Mouse (Mus musculus): ENCODE measurements around the gene Kcnmb2. TPM values are rescaled to one million over a fixed set of nuclear protein-coding genes. Genes with fewer than 3 reads are reported as not detected.

The Kcnmb2 gene
- total and polyA plus RNA-seq, 3 experiments: not detected

DNA sequence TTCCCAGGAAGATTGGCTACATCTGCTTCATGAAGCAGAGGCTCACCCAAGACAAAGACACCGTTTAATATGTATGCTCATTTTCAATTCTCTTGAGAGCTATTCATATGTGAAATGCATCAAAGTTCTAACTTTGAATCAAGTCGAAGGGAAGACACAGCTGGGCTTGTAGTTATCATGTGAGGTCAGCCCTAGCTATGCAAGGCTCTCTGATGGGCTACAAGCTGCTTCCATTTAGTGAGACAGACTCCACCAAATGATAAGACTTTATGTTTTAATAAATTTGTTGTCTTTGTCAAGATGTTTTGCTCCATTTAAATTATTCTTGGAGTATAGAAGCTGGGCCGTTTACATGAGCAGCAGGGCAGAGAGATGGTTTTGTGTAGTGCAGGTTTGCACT, 58.9 kb downstream of the Kcnmb2 start:
- no peak overlapping the region for H3K27ac ChIP-seq (ENCODE audit: insufficient read depth, low read depth)
- no peaks in the 10 kb centered on the region for H3K9me3 ChIP-seq (replicated peaks; ENCODE audit: low read length)
- H3K4me3 ChIP-seq (replicated peaks in 1 of 3; ENCODE audit: low read depth in 2 of 3, low read length in 2 of 3, poor library complexity in 1 of 3): no peak overlapping the region
- DNase-seq (ENCODE audit: extremely low read depth): no peak
- in situ Hi-C loops (cut with MboI; ENCODE audit: low pct_ligation_motif_present, low pct_unique_long_range_greater_than_20kb, low sequenced_read_pairs) (no loop called here), dilution Hi-C loops (cut with MboI; ENCODE audit: extremely low pct_ligation_motif_present, extremely low pct_unique_long_range_greater_than_20kb, low sequenced_read_pairs) (no loop called here)
- H3K27me3 ChIP-seq (replicated peaks): no peaks in the 10 kb centered on the region
- TF ChIP-seq ELF1 (IDR thresholded peaks at IDR 0.05; ENCODE audit: low read depth, low read length) (no peak), MEF2A (IDR thresholded peaks at IDR 0.05; ENCODE audit: borderline replicate concordance, low read depth, low read length) (no peak), E2F4 (IDR thresholded peaks at IDR 0.05; ENCODE audit: insufficient replicate concordance, low read depth, low read length) (no peak), CHD2 (IDR thresholded peaks at IDR 0.05; ENCODE audit: low read length) (no peak), MAFK (IDR thresholded peaks at IDR 0.05; ENCODE audit: insufficient replicate concordance, low read length) (no peak), USF1 (IDR thresholded peaks at IDR 0.05; ENCODE audit: low read depth, low read length) (no peak), RAD21 (IDR thresholded peaks at IDR 0.05; ENCODE audit: low read depth, low read length) (no peak), GABPA (IDR thresholded peaks at IDR 0.05; ENCODE audit: insufficient replicate concordance, low read depth, low read length) (no peak), HCFC1 (IDR thresholded peaks at IDR 0.05; ENCODE audit: low read depth, low read length) (no peak), MXI1 (IDR thresholded peaks at IDR 0.05; ENCODE audit: low read depth, low read length) (no peak), CTCF (conservative IDR thresholded peaks at IDR 0.05 in 1 of 2, IDR thresholded peaks at IDR 0.05 in 1 of 2; ENCODE audit: low read depth in 2 of 2, low read length in 2 of 2) (no peak), USF2 (conservative IDR thresholded peaks at IDR 0.05; ENCODE audit: low read depth, low read length) (no peak), KAT2A (IDR thresholded peaks at IDR 0.05; ENCODE audit: insufficient replicate concordance, low read length) (no peak), ZNF384 (IDR thresholded peaks at IDR 0.05; ENCODE audit: low read depth, low read length) (no peak), SIN3A (IDR thresholded peaks at IDR 0.05; ENCODE audit: low read length) (no peak), MAX (IDR thresholded peaks at IDR 0.05; ENCODE audit: low read length) (no peak), CHD1 (IDR thresholded peaks at IDR 0.05; ENCODE audit: low read depth, low read length) (no peak), UBTF (IDR thresholded peaks at IDR 0.05; ENCODE audit: low read depth, low read length) (no peak), SMC3 (IDR thresholded peaks at IDR 0.05; ENCODE audit: low read depth, low read length) (no peak), POLR2AphosphoS2 (IDR thresholded peaks at IDR 0.05; ENCODE audit: low read depth, low read length) (no peak)
- H3K4me2 ChIP-seq (ENCODE audit: insufficient read depth, low read depth, poor library complexity, severe bottlenecking): no peak overlapping the region
- no peak overlapping the region for H3K9ac ChIP-seq (ENCODE audit: insufficient read depth, low read depth)
- H3K4me1 ChIP-seq (ENCODE audit: control insufficient read depth in 1 of 2, insufficient read depth in 2 of 2): peaks cover 0 to 8% of the 10 kb centered on the region in 2 experiments; a peak in 2 of 4 replicates
- no peaks in the 10 kb centered on the region for H3K79me2 ChIP-seq (replicated peaks; ENCODE audit: control insufficient read depth, extremely low read depth, insufficient read depth, poor library complexity, severe bottlenecking)
- H3K36me3 ChIP-seq (replicated peaks in 1 of 2; ENCODE audit: control insufficient read depth in 1 of 2, insufficient read depth in 1 of 2, low read length in 1 of 2): no peaks in the 10 kb centered on the region

GRCm38 (mm10) chr3:31963076-31963475, 60.8 kb downstream of the Kcnmb2 start:
- Histone ChIP-seq H3K27ac (ENCODE audit: insufficient read depth, low read depth) (no peak overlapping the region), H3K9me3 (replicated peaks; ENCODE audit: low read length) (no peaks in the 10 kb centered on the region), H3K36me3 (replicated peaks in 1 of 2; ENCODE audit: control insufficient read depth in 1 of 2, insufficient read depth in 1 of 2, low read length in 1 of 2) (no peaks in the 10 kb centered on the region), H3K4me1 (ENCODE audit: control insufficient read depth in 1 of 2, insufficient read depth in 2 of 2) (peaks cover 0 to 13% of the 10 kb centered on the region in 2 experiments; a peak in 3 of 4 replicates), H3K79me2 (replicated peaks; ENCODE audit: control insufficient read depth, extremely low read depth, insufficient read depth, poor library complexity, severe bottlenecking) (no peaks in the 10 kb centered on the region), H3K9ac (ENCODE audit: insufficient read depth, low read depth) (no peak overlapping the region), H3K4me2 (ENCODE audit: insufficient read depth, low read depth, poor library complexity, severe bottlenecking) (no peak overlapping the region), H3K27me3 (replicated peaks) (no peaks in the 10 kb centered on the region), H3K4me3 (replicated peaks in 1 of 3; ENCODE audit: low read depth in 2 of 3, low read length in 2 of 3, poor library complexity in 1 of 3) (no peak overlapping the region)
- TF ChIP-seq ELF1 (IDR thresholded peaks at IDR 0.05; ENCODE audit: low read depth, low read length): no peak
- no peak for TF ChIP-seq MYC (IDR thresholded peaks at IDR 0.05; ENCODE audit: low read depth, low read length)
- TF ChIP-seq JUND (conservative IDR thresholded peaks at IDR 0.05; ENCODE audit: low read depth, low read length): no peak
- no peak for TF ChIP-seq NELFE (IDR thresholded peaks at IDR 0.05; ENCODE audit: low read depth, low read length)
- no peak for TF ChIP-seq USF2 (conservative IDR thresholded peaks at IDR 0.05; ENCODE audit: low read depth, low read length)
- TF ChIP-seq CHD1 (IDR thresholded peaks at IDR 0.05; ENCODE audit: low read depth, low read length): no peak
- in situ Hi-C loops (cut with MboI; ENCODE audit: low pct_ligation_motif_present, low pct_unique_long_range_greater_than_20kb, low sequenced_read_pairs): no loop called here
- dilution Hi-C loops (cut with MboI; ENCODE audit: extremely low pct_ligation_motif_present, extremely low pct_unique_long_range_greater_than_20kb, low sequenced_read_pairs): no loop called here
- DNase-seq (ENCODE audit: extremely low read depth): no peak
